Mouse (Mus musculus): ENCODE measurements at regions not wholly inside any gene's neighbourhood (a gene's known extent, or its start where the extent isn't known, plus 50 kb on each side); places are given as distances from the start of the nearest gene placed in this dataset.
"Not testable (repeated sequence)": the region's sequence is repeated elsewhere in the genome, so short reads cannot be mapped to it uniquely, and the experiment has no call there.

DNA sequence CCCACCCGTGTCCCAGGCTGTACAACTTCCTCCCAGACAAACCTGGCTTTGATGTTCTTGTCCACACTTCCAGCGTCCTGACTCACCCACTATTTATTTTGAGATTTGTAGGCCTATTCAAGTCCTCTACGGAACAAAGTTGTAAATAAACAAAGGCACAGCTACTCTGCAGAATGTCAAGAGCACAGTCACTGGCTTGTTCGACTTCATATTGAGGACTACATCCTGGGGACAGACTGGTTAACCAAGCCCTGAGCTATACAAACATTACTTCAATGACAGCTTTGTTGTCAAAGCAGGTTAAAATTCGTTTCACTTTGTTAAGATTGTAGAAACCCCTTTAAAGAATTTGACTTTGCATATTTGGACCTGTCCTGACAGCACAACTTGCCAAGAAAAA is 190.3 kb upstream of the Ctso start:
- DNase-seq = no peak

DNA sequence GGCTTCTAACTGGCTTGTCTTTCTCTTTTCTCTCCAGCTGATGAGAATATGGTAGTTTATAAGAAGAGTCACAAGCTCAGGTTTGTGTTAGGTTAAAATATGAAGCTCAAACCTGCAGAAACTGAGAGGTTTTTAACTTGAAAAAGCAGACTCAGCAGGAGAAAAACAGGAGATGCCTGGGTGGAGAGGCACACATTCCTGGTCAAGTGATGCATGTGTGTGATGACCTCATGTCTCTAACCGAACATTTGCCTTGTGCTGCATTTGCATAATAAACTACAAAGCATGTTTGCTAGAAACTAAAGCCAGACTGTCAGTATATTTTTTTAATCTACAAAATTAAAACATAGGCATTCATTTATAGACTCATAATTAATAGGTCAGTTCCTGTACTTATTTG is 182.2 kb upstream of the Ctso start:
- DNase-seq = no peak

DNA sequence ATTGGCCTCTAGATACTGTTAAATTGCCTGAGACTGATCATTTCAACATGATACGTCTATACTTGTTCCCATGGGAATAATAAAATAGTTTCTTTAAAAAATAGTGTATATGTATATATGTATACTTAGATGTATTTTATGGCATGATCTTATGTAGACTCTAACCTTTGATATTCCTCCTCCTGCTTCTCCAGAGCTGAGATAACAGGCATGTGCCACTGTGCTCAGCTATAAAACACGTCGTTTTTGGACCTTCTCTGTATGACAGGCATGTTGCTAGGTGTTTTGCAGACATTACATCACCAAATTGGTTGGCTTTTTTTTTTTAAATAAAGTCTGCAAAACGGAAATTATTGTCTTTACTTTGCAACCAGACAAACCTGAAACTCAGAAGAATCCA is 179.4 kb upstream of the Ctso start:
- DNase-seq = no peak

DNA sequence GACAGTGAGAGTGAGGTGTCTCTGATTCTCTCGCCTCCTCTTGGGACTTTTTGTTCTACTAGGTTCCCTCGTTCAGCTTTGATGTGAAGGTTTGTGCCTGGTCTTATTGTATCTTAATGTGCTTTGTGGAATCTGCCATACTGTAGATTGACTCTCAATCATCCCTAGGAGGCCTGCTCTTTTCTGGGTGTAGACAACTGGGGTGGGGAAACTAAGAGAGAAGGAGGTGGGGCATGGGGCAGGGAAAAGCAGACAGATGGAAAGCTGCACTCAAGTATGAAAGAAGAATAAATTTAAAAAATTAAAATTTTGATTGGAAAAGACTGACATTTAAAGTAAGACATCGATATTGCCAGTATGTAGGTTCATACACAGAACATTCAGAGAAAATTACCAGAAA is 172.0 kb upstream of the Ctso start:
- DNase-seq = no peak

DNA sequence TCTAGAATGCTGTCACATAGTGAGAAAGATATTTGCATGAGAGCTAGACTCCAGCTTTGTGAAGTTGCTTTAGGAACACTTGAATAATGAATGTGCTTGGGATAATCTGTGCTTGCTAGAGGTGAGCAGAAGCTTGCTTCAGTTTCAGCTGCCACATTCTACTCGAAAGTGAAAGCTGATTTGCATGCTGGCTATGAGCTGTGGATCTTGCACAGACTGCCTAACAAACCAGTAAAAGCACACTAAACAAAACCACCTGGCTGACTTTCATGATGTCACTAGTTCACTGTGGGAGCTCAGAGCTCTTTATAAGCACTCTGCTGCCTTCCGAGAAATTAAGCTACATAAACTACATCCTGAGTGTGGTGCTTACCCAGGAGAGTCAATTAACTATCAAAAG is 171.5 kb upstream of the Ctso start:
- DNase-seq = no peak

DNA sequence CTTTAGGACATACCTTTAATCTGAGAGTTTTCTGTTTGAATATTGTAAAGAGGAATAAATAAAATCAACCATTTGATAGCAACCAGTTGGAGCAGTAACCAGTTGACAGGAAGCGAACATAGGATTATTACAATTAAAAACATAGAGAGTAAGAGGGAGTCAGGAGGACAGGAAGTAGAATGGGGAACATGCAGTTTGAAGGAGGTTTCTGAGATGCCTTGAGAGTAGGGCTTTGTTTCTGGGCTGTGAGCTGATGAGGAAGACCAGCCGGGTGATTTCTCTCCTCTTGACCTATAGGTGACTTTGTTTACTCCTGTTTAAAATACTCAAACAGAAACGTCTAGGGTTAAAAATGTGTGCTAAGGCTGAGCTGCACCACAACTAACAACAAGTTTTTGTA is 160.6 kb upstream of the Ctso start:
- DNase-seq = no peak

DNA sequence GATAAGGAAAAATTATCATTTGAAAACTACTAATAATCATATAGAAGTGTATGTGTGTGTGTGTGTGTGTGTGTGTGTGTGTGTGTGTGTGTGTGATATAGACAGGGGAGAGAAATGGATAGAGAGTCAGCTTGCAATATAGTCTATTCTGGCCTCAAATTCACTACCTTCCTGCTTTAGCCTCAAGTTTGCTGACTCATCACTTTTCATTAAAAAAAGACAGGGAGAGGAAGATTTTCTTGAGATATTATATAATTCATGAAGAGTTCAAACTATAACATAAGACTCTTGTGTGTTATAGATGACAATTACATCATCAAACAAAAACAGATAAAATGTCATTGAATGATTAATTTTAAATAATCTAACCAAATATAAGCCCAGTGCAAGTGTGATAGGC is 159.4 kb upstream of the Ctso start:
- DNase-seq = no peak

DNA sequence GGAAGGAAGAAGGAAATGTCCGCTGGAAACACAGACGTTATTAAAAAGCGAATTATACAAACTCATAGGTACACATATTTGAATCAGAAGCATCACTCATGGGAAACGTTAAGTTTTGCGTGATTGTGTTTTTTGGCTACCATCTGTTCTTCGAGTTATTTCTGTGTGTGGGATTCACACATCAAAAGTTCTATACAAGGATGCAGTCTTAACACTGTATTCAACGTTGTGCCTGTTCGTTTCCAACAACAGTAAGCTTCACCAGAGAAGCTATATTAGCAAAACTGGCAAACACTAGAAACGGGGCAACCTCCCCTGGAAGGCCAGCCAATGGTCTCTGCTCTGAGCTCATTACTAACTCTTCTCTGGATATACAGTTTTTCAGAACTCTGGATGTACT is 150.3 kb upstream of the Ctso start:
- no peak for DNase-seq

DNA sequence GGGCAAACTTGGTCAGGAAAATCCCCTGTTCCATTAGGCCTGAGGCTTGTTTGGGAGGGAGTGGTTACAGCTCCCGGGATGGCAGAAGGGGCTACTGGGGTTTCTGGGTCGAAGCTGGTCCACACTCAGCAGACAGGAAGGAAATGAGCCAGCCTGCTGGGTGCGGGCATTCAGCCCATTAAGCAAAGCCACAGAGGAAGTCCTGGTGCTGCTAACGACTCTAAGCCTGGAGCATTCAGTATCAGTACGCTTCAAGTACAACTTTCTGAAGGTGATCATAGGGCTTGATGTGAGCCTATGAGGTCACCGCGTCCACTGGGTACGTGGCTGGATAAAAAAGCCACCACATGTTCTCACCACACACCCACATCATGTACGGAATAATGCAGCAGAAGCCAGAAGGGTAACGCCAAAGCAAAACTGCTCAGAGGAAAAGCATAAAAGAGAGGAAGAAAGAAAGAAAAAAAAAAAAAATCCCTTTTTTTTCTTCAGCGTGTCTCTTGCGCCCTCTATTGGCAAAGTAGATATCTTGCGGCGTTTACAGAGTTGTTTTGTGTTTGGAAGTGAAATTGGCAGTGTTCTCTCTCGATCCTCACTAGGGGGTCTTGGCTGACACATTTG is 149.4 kb upstream of the Ctso start:
- no peak for DNase-seq

DNA sequence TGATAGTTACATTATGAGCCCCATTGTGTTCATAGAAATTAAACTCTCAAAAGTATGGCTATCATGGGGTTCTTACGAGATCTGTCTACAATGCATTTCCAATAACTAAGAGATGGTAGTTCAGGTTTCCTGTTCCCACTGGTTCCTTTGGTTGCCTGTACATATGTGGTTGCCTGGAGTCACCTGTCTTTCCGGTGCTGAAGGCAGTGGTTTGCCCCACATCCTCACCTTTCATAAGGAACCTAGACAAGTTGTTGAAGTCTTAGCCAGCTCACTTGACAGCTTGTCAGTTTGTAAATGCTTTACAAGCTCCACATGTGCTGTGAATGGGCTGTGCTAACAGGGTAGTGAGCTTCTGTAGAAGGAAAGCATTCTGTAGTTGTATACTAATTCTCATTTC is 143.5 kb upstream of the Ctso start:
- no peak for DNase-seq

DNA sequence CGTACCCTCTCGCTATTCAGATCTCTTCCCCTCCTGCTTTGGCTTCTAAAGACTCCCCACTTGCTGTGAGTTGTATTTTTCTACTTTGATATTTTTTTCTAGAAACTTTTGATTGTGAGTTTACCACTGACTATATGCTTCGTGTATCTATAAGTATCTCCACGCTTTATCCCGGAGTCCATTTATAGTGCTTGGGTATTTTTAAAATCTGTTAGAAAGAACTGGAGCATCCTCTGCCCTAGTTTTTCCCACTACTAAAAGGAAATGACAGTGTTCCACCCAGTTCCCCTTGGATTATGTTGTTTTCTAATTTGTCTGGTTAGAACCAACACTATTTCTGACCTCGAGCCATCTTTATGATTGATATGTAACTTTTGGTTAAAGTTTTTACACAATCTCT is 142.7 kb upstream of the Ctso start:
- DNase-seq = no peak

DNA sequence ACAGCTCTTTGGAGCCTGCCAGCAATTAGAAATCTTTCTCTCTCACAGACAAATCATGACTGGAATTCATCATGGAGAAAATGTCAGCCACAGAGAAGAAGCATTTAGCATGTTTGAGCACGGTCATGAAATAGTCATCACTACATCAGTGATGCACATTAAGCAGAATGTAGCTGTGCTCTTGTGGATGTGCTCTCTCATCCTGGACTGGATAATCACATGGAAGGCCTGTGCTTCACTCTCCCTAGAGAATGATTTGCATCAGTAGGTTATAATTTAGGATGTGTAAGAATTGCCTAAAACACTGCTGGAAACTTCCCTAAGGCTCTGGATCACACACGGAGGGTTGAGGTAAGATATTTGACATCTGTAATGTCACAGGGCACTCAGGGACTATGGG is 130.3 kb upstream of the Ctso start:
- DNase-seq = no peak

DNA sequence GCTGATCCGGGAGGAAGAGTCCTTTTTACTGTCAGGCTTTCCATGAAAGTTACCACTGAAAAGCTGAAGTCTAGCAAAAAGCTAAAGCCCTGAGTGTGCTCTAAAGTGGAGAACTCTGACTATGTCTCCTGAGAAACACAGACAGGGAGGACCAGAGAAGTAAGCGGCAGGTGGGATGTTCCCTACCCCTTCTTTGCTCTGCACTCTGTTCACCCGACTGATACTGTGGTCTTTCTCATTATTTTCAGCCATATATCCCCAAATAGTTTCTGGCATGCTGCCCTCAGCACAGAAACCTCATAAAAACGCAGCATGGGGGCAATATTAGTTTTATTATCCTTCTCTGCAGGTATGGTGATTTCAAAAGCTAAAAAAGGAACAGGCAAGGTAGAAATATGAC is 126.7 kb upstream of the Ctso start:
- DNase-seq = no peak

DNA sequence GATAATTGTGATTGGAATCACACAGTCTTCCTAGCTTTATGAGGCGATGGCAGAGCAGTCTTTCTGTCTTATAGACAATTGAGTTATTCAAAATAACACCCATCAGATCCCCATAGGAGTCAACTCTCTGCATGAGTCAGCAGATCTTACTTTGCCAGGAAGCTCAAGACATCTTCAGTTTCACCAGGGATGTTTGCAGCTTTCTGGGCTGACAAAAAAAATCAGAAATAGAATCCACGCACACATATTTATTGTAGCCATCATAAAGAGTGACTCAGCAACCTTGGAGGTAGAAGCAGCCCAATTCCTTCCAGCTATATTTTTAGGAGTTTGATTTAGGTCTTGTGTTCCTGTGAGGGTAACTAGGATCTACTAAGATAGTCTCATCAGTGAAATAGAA is 122.8 kb upstream of the Ctso start:
- no peak for DNase-seq

DNA sequence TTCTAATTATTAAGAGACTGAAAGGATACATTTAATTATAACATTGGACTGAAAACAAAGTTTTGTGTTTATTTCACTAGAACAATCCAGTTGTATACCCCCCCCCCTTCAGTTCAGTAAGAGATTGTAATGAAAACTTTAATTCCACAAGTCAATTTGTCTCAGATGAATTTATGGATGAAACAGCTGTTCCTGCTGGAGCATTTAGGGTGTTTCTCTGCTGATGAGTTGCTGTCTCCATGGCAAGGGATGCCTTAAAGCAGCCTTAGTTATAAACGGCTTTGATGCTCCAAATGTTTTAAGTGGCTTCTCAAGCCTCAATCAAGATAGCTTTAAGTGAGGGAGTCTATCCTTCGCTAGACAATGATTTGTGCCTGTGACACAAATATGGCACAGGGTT is 112.1 kb upstream of the Ctso start:
- no peak for DNase-seq

DNA sequence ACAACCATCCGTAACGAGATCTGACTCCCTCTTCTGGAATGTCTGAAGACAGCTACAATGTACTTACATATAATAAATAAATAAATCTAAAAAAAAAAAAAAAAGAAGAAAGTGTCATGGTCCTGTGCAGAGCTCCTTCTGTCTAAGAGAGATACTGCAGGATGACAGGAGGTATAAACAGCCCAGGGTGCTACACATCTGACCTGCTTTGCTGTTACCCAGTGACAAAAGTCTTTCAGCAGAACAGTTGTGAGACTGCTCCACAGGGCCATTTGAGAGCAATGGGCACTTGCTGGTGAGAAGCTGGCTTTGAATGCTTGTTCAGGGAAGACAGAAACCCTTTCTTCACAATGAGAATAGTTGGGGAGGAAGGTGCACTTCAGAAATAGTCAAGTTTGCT is 102.9 kb upstream of the Ctso start:
- DNase-seq = no peak

DNA sequence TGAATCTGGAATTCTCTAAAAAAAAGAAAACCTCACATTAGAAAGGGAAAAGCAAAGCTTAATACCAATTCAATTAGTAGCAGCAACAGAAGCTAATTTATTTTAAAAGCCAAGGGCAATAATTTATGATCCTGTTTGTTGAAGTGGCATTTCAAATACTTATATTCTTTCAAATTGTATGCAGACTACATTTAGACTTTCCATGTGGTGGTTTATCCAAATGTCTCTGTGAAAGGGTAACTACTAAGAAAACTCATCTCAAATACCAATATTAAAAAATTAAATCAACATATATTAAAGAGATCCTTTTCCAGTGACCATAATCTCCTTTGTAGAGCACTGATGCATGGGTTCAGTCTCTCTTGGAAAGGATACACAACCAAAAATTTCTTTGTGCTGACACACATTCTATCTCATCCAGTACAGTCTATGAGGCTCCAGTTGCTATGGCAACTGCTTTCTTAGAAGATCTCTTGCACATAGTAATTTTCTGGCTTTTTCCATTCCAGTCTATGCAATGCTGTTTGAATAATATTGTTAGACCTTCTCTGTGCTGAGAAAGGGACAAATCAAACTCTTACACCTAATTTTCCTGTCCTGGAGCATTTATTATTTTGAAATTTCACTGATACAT is 102.3 kb upstream of the Ctso start:
- no peak for DNase-seq

DNA sequence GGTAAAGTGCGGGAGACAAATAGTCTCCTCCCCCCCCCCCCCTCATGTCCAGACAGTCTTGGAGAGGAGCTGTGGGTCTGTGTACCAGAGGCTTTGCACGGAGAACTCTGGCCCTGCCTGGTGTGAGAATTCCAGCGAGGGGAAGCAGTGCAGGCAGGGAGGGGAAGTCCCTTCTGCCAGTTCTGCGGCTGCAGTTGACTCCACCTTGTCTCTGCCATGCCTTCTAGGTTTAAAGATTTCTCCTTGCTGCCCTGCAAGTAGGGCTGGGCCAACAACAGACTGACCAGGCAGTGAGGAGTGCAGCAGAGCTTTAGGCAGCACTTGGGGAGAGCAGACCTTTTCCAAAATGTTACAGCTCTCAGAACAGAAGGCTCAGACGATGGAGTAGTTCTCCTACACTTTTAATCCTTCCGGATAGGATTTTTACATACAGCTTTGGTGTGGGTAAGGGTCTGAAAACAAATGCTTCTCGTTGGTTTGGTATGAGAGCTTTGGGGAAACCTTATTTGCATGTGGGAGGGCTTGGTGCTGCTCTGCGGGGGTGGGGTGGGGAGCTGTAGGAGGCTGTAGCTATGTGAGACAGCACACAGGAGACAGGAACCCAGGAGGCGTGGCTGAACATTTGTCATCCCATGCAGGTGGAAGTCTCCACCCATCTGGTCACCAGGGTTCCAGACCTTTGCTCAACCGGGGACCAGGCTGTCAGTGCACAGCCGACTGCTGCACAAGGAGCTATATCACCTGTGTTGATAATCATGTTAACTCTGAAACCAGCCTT is 96.8 kb upstream of the Ctso start:
- DNase-seq = no peak

DNA sequence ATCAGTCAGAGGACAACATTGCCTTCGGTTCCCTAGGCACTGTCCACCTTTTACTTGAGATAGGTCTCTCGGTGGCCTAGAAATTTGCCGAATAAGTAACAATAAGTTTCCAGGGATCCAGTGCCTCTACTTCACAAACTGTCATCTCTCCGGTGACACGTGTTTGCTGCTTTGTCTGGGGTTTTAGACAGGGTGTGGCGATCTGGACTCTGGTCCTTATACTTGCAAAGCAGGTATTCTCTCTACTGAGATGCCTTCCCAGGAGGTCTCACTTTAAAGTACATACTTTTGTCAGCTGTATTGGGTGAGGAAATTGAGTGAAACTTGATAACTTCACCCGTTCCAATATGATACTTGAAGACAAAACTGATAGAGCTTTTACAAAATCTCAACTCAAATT is 95.9 kb upstream of the Ctso start:
- DNase-seq = no peak

DNA sequence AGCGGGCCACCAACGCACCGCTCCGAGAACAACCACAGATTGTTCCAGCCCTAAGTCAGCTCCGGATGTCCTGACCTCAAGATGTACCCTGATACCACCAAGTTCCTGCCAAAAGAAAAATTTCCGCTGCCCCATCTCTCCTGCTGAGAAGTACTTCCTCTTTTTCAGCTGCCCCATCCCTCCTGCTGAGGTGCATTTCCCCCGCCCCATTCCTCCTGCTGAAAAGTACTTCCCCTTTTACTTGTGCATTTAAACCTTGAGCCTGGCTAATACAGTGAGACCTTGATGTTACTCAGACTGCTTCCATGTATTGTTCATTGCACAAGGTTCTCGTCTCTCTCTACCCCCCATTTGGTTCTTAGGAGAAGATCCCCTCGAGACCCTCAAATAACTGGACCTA is 94.3 kb upstream of the Ctso start:
- not testable (repeated sequence) for DNase-seq

DNA sequence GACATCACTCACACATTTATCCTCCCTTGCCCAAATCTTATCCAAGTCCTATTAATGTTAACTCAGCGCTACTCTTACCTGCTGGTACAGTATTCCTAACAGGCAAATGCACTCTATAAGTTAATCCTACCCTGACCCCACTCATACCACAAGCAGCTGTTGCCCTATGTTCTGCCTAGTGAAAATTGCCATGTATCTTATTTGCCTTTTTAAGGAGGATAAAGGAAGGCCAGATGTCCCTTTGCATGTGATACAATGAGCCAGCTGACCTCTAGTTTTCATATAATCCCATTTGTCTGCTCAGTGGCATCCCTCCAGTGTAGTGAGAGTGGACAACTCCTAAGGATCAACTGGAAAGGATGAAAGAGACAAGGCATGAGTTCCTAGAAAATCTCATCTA is 67.9 kb upstream of the Ctso start:
- no peak for DNase-seq
